Mouse (Mus musculus): Measurements from ENCODE around the gene Sema3d.

Gene Sema3d

DNA sequence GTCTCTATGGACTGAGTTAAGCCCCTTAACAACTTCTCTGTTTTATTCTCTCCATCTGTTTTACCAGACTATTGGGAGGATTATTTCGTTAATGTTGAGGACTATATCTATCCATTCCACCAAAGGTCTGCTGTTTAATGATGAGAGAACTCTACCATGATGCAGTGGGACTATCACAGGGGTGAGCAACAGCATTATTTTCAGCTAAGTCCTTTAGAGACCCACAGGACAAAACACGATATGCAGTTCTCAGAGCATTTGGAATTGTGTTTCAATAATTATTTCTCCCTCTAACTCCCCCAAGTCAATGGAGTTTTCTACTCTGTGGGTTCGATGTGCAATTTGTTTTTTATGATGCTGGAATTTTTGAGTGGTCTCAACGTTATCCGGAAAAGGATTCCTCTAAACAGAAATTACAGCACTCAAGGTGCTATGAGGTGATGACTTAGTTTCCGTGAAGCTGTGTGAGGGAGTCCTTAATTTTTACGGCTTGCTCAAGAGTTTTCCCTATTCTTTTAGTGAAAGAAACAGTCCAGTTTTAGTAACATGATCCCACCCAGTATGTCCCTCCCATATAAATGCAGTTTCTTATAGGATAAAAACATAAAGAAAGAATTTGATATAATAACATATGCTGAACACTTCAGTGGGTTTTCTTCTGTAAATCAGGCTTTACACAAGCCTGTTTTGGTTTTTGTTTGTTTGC is 254.7 kb downstream of the Sema3d start:
- no peak for DNase-seq
